Mouse (Mus musculus) neural tube, embryonic 11.5 days (tissue): ENCODE results near the gene Gch1. TPM values are rescaled to one million over a fixed set of nuclear protein-coding genes. Genes with fewer than 3 reads are reported as not detected.
A peak's percentile ranks its signal among the peaks of the same experiment; 100 is the strongest.

Experiments
- ATAC-seq: fragments of 200-750 bp; cut with Nextera tagmentation; 2 replicates; pipeline ENCODE4 v1.8.0; 2017; ENCODE audit warnings: moderate number of reproducible peaks, mild to moderate bottlenecking, moderate TSS enrichment, moderate library complexity; ENCODE audit not compliant: insufficient read depth, low FRiP score, low TSS enrichment
- DNase-seq: peaks from one replicate; pipeline ENCODE4 v3.0.0-alpha.2; 2015; ENCODE audit warnings: low spot score
- H3K27ac ChIP-seq: fragments of 300-500 bp; sonication (generic); 2 replicates; pipeline ENCODE4 v1.5.1; 2014; ENCODE audit warnings: low read depth, mild to moderate bottlenecking, low read length
- H3K27me3 ChIP-seq: fragments of 300-500 bp; sonication (generic); 2 replicates; pipeline ENCODE4 v1.6.1; 2014; ENCODE audit warnings: mild to moderate bottlenecking, low read length, mixed read lengths; ENCODE audit not compliant: control insufficient read depth, insufficient read depth
- H3K36me3 ChIP-seq: fragments of 300-500 bp; sonication (generic); 2 replicates; pipeline ENCODE4 v1.6.1; 2014; ENCODE audit warnings: mild to moderate bottlenecking, low read length, moderate library complexity, mixed read lengths; ENCODE audit not compliant: control insufficient read depth, insufficient read depth
- H3K4me1 ChIP-seq: fragments of 300-500 bp; sonication (generic); 2 replicates; pipeline ENCODE4 v1.6.1; 2014; ENCODE audit warnings: low read length, mixed read lengths; ENCODE audit not compliant: control insufficient read depth, insufficient read depth
- H3K4me2 ChIP-seq: fragments of 300-500 bp; sonication (generic); 2 replicates; pipeline ENCODE4 v1.6.1; 2014; ENCODE audit warnings: low read depth, mild to moderate bottlenecking, moderate library complexity
- H3K4me3 ChIP-seq: fragments of 300-500 bp; sonication (generic); 2 replicates; pipeline ENCODE4 v1.5.1; 2014; ENCODE audit warnings: low read depth, low read length
- H3K9ac ChIP-seq: fragments of 300-500 bp; sonication (generic); 2 replicates; pipeline ENCODE4 v1.6.1; 2014; ENCODE audit warnings: mild to moderate bottlenecking, low read length
- H3K9me3 ChIP-seq: fragments of 300-500 bp; sonication (generic); 2 replicates; pipeline ENCODE4 v1.6.1; 2016; ENCODE audit warnings: low read length; ENCODE audit not compliant: control insufficient read depth
- WGBS: fragments of 180-500 bp; shearing (Covaris S2); extraction: QIAGEN DNeasy Blood & Tissue Kit; methylation state at CpG from one replicate; pipeline ENCODE4 v1.1.7; 2014; 5-methylcytosine and 5-hydroxymethylcytosine counted together
- polyA plus RNA-seq: library from polyadenylated mRNA; unstranded; fragments of >200 nt; fragmentation: Nextera tagmentation; extraction: Ambion mirVana; gene quantifications from 2 replicates; pipeline ENCODE4 v1.2.1, GENCODE M21; 2014

The Gch1 gene
- polyA plus RNA-seq, 1 experiment from 2014 or later = 2.4 TPM

- Histone ChIP-seq H3K9me3 (no peaks in the 10 kb centered on the region), H3K27me3 (peaks cover 13% of the 10 kb centered on the region), H3K4me1 (peaks cover 6% of the 10 kb centered on the region), H3K4me2 (no peak overlapping the region), H3K27ac (no peak overlapping the region), H3K4me3 (no peak overlapping the region), H3K36me3 (no peaks in the 10 kb centered on the region), H3K9ac (no peak overlapping the region)
- 48% methylated on average over 5 of the region's 5 CpGs for WGBS
- DNase-seq = no peak
- no peak for ATAC-seq
Measured at GRCm38 (mm10) chr14:47191861-47192260, 2.6 kb upstream of the Gch1 start.

- no peaks in the 10 kb centered on the region for H3K36me3 ChIP-seq
- ATAC-seq = no peak
- H3K9ac ChIP-seq = no peak overlapping the region
- no peak for DNase-seq
- no peaks in the 10 kb centered on the region; the same call in 1 of the 2 replicates for H3K9me3 ChIP-seq
- 66% methylated on average over 4 of the region's 4 CpGs for WGBS
- peaks cover 6% of the 10 kb centered on the region for H3K4me1 ChIP-seq
- no peak overlapping the region for H3K4me3 ChIP-seq
- H3K4me2 ChIP-seq = no peak overlapping the region
- no peak overlapping the region for H3K27ac ChIP-seq
- peaks cover 13% of the 10 kb centered on the region for H3K27me3 ChIP-seq
Measured at GRCm38 (mm10) chr14:47190626-47191025, 1.4 kb upstream of the Gch1 start.

GRCm38 (mm10) chr14:47189635-47189955 is 382 bp upstream of the Gch1 start:
- 19% methylated on average over 8 of the region's 8 CpGs for WGBS
- no peak overlapping the region for H3K27ac ChIP-seq
- peaks cover 6% of the 10 kb centered on the region for H3K4me1 ChIP-seq
- ATAC-seq (peak; percentile 27; the same call in 1 of the 2 replicates), DNase-seq (no peak)
- no peak overlapping the region for H3K9ac ChIP-seq
- H3K36me3 ChIP-seq = no peaks in the 10 kb centered on the region
- peak overlapping the region; percentile 90 for H3K4me2 ChIP-seq
- no peaks in the 10 kb centered on the region; the same call in 1 of the 2 replicates for H3K9me3 ChIP-seq
- H3K4me3 ChIP-seq = peak overlapping the region; percentile 51
- H3K27me3 ChIP-seq = peaks cover 13% of the 10 kb centered on the region

GRCm38 (mm10) chr14:47188475-47188847 is 752 bp downstream of the Gch1 start:
- ATAC-seq (peak; percentile 29; the same call in 1 of the 2 replicates), DNase-seq (no peak)
- Histone ChIP-seq H3K4me3 (peak overlapping the region; percentile 51), H3K9me3 (no peaks in the 10 kb centered on the region; the same call in 1 of the 2 replicates), H3K9ac (peak overlapping the region; percentile 26; the same call in 1 of the 2 replicates), H3K27ac (no peak overlapping the region), H3K27me3 (peaks cover 13% of the 10 kb centered on the region), H3K4me2 (peak overlapping the region; percentile 90), H3K36me3 (no peaks in the 10 kb centered on the region), H3K4me1 (peaks cover 6% of the 10 kb centered on the region)
- under 1% methylated on average over 16 of the region's 16 CpGs for WGBS

- Histone ChIP-seq H3K36me3 (no peaks in the 10 kb centered on the region), H3K27ac (no peak overlapping the region), H3K9me3 (no peaks in the 10 kb centered on the region; the same call in 1 of the 2 replicates), H3K4me1 (peaks cover 6% of the 10 kb centered on the region), H3K4me2 (no peak overlapping the region; the same call in 1 of the 2 replicates), H3K4me3 (no peak overlapping the region), H3K27me3 (peaks cover 13% of the 10 kb centered on the region), H3K9ac (no peak overlapping the region)
- ATAC-seq (no peak), DNase-seq (no peak)
- 38% methylated on average over 12 of the region's 12 CpGs for WGBS
Measured at GRCm38 (mm10) chr14:47187666-47188360, 1.4 kb downstream of the Gch1 start.

GRCm38 (mm10) chr14:47187261-47187660 is 2.0 kb downstream of the Gch1 start:
- ATAC-seq (no peak), DNase-seq (no peak)
- Histone ChIP-seq H3K4me1 (peaks cover 6% of the 10 kb centered on the region), H3K27me3 (peaks cover 13% of the 10 kb centered on the region), H3K9me3 (no peaks in the 10 kb centered on the region; the same call in 1 of the 2 replicates), H3K36me3 (no peaks in the 10 kb centered on the region), H3K27ac (no peak overlapping the region), H3K9ac (no peak overlapping the region), H3K4me3 (no peak overlapping the region), H3K4me2 (no peak overlapping the region)
- WGBS = 17% methylated on average over 1 of the region's 1 CpGs

- Histone ChIP-seq H3K9me3 (no peaks in the 10 kb centered on the region; the same call in 1 of the 2 replicates), H3K27me3 (peaks cover 13% of the 10 kb centered on the region)
Measured at GRCm38 (mm10) chr14:47186561-47186960, 2.7 kb downstream of the Gch1 start.

GRCm38 (mm10) chr14:47181497-47182290 is 7.5 kb downstream of the Gch1 start:
- DNase-seq (no peak), ATAC-seq (no peak)
- WGBS = 69% methylated on average over 11 of the region's 11 CpGs
- H3K27ac ChIP-seq = no peak overlapping the region
- H3K4me1 ChIP-seq = no peaks in the 10 kb centered on the region
- no peaks in the 10 kb centered on the region; the same call in 1 of the 2 replicates for H3K9me3 ChIP-seq
- no peaks in the 10 kb centered on the region for H3K27me3 ChIP-seq
- H3K4me2 ChIP-seq = no peak overlapping the region
- no peak overlapping the region for H3K4me3 ChIP-seq
- H3K9ac ChIP-seq = no peak overlapping the region
- H3K36me3 ChIP-seq = no peaks in the 10 kb centered on the region

More at GRCm38 (mm10) chr14:47186561-47186960, 2.7 kb downstream of the Gch1 start:
- 92% methylated on average over 2 of the region's 2 CpGs for WGBS
- ATAC-seq (no peak), DNase-seq (no peak)
- H3K9ac ChIP-seq = no peak overlapping the region
- peaks cover 6% of the 10 kb centered on the region for H3K4me1 ChIP-seq
- no peak overlapping the region for H3K4me3 ChIP-seq
- H3K4me2 ChIP-seq = no peak overlapping the region
- H3K27ac ChIP-seq = no peak overlapping the region
- H3K36me3 ChIP-seq = no peaks in the 10 kb centered on the region
